Mouse (Mus musculus) heart, postnatal 0 days (tissue): Measurements from ENCODE around the gene Egf. TPM values are rescaled to one million over a fixed set of nuclear protein-coding genes. Genes with fewer than 3 reads are reported as not detected.

Experiments
- ATAC-seq: fragments of 200-750 bp; cut with Nextera tagmentation; 2 replicates; pipeline ENCODE4 v1.8.0; 2017; ENCODE audit warnings: low read depth, moderate number of reproducible peaks, moderate library complexity; ENCODE audit not compliant: insufficient read depth
- DNase-seq: peaks from one replicate; pipeline ENCODE4 v3.0.0-alpha.2; 2016; ENCODE audit warnings: low spot score
- H3K27ac ChIP-seq: fragments of 300-500 bp; sonication (generic); 2 replicates; pipeline ENCODE4 v1.5.1; 2014; ENCODE audit warnings: low read depth, mild to moderate bottlenecking
- H3K27me3 ChIP-seq: fragments of 300-500 bp; sonication (generic); 2 replicates; pipeline ENCODE4 v1.6.1; 2014; ENCODE audit warnings: low read length, mixed read lengths; ENCODE audit not compliant: control insufficient read depth, insufficient read depth
- H3K36me3 ChIP-seq: fragments of 300-500 bp; sonication (generic); replicated peaks from 2 replicates; pipeline ENCODE4 v1.6.1; 2014; ENCODE audit warnings: low read length, mixed read lengths; ENCODE audit not compliant: control insufficient read depth, insufficient read depth
- H3K4me1 ChIP-seq: fragments of 300-500 bp; sonication (generic); 2 replicates; pipeline ENCODE4 v1.6.1; 2014; ENCODE audit warnings: antibody characterized with exemption; ENCODE audit not compliant: control insufficient read depth, insufficient read depth
- H3K4me2 ChIP-seq: fragments of 300-500 bp; sonication (generic); 2 replicates; pipeline ENCODE4 v1.6.1; 2014; ENCODE audit warnings: low read depth, mild to moderate bottlenecking, low read length, moderate library complexity
- H3K4me3 ChIP-seq: fragments of 300-500 bp; sonication (generic); 2 replicates; pipeline ENCODE4 v1.5.1; 2014; ENCODE audit warnings: low read depth, low read length
- H3K9ac ChIP-seq: fragments of 300-500 bp; sonication (generic); replicated peaks from 2 replicates; pipeline ENCODE4 v1.6.1; 2014; ENCODE audit warnings: low read depth, low read length, mixed read lengths
- H3K9me3 ChIP-seq: fragments of 300-500 bp; sonication (generic); replicated peaks from 2 replicates; pipeline ENCODE4 v1.6.1; 2016; ENCODE audit warnings: low read length; ENCODE audit not compliant: control insufficient read depth
- CTCF ChIP-seq: IDR thresholded peaks from 2 replicates; pipeline ENCODE4 v1.5.1; 2016; ENCODE audit warnings: antibody characterized with exemption, control low read depth, low read depth
- EP300 ChIP-seq: IDR thresholded peaks from 2 replicates; pipeline ENCODE4 v1.6.1; 2016; ENCODE audit warnings: antibody characterized with exemption, low read depth
- WGBS: fragments of 180-500 bp; shearing (Covaris S2); extraction: QIAGEN DNeasy Blood & Tissue Kit; methylation state at CpG from one replicate; pipeline ENCODE4 v1.1.7; 2014; 5-methylcytosine and 5-hydroxymethylcytosine counted together
- polyA plus RNA-seq: library from polyadenylated mRNA; unstranded; fragments of >200 nt; fragmentation: Nextera tagmentation; extraction: Ambion mirVana; gene quantifications from 2 replicates; pipeline ENCODE4 v1.2.1, GENCODE M21; 2015
- total RNA-seq: library from RNA; depleted of rRNA; stranded (reverse); fragments of >200 nt; gene quantifications from 2 replicates; pipeline ENCODE4 v1.2.3, GENCODE M21; 2014; ENCODE audit warnings: low replicate concordance

Egf gene
- total and polyA plus RNA-seq, 2 experiments from 2014 or later, result 1.9 to 12.4 TPM

DNA sequence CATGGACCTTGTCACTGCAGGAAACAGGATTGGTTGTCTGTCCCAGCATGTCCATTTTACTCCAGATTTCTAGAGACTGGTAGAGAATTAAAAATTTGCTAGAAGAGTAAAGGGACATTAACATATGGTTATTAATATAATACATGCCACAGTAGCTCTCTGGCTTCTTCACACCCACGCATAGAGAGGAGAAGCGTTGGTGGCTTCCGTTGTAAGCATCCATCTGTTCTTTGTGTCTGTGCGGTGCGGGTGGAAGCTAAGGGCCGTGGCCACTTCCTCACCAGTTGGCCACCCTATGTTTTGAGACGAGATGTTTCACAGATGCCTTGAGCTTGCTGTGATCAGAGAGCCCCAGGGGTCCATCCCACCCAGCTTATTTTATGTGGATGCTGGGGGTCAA lies 113.5 kb downstream of the Egf start:
- Histone ChIP-seq H3K27me3 (no peaks in the 10 kb centered on the region), H3K27ac (no peak overlapping the region), H3K4me3 (no peak overlapping the region), H3K4me1 (no peaks in the 10 kb centered on the region), H3K9me3 (no peaks in the 10 kb centered on the region), H3K36me3 (no peaks in the 10 kb centered on the region), H3K9ac (no peak overlapping the region), H3K4me2 (no peak overlapping the region)
- no peak for ATAC-seq
- 88% methylated on average over 7 of the region's 7 CpGs for WGBS
- DNase-seq, result no peak
- TF ChIP-seq CTCF (no peak), EP300 (no peak)

DNA sequence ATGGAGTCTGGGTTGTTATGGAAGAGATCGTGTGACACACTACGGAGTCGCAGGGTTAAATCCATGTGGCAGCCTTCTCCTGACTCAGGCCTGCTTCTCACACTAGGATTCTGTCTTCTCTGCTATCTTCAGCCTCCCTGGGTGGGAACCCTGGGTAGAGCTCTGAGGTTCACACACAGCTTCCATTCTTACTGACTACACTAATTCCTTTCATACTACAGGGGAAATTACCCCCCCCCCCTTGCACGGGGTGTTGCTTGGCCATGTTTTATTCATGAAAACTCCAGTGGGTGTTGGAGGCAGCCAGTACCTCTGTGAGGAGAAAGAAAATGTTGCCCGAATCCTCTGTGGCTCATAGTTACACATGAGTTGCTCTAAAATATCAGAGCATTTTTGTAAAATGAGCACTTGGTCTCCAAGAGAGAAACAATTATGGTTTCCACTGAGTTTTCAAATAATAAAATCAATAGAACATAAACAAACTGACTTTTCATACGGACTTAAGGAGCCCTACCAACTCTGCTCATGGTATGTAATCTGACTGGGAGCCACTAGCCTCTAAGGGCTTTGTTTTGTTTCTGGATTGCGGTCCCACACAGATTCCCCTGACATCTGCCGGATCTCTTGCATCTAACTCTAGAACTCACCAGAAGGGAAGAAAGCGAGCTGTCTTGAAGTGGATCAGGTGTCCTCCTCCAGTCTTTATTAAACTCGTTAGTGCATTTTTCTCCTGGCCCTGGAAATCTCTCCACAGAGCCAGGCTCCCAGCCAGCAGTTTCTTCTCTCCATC lies 114.7 kb downstream of the Egf start:
- Histone ChIP-seq H3K36me3 (no peaks in the 10 kb centered on the region), H3K4me1 (no peaks in the 10 kb centered on the region), H3K9ac (no peak overlapping the region), H3K27me3 (no peaks in the 10 kb centered on the region), H3K4me2 (no peak overlapping the region), H3K9me3 (no peaks in the 10 kb centered on the region), H3K27ac (no peak overlapping the region), H3K4me3 (no peak overlapping the region)
- DNase-seq (no peak), ATAC-seq (no peak)
- WGBS, result 73% methylated on average over 10 of the region's 10 CpGs
- no peak for TF ChIP-seq EP300
- no peak for TF ChIP-seq CTCF

DNA sequence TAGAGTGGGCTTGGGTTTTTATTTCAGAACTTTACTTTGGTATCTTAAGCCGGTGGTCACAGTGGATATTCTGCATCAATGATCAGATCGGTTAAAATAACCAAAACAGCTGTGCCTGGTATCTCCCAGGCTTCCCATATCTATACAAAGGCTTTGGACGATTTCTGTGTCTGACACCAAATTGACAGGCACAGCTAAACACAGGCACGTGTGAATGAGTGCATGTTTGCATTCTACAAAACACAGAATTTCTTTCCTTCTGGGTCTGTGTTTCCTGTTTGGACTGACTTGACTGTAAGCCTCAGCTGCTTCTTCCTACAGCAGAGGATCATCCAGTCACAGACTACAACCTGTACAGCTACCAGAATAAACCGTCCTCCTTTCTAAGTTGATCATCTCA lies 115.4 kb downstream of the Egf start:
- ATAC-seq (no peak), DNase-seq (no peak)
- no peak for TF ChIP-seq EP300
- no peak for TF ChIP-seq CTCF
- H3K4me2 ChIP-seq, result no peak overlapping the region
- no peaks in the 10 kb centered on the region for H3K36me3 ChIP-seq
- H3K4me3 ChIP-seq, result no peak overlapping the region
- no peaks in the 10 kb centered on the region for H3K4me1 ChIP-seq
- no peak overlapping the region for H3K9ac ChIP-seq
- 64% methylated on average over 5 of the region's 5 CpGs for WGBS
- H3K27ac ChIP-seq, result no peak overlapping the region
- H3K27me3 ChIP-seq, result no peaks in the 10 kb centered on the region
- H3K9me3 ChIP-seq, result no peaks in the 10 kb centered on the region

DNA sequence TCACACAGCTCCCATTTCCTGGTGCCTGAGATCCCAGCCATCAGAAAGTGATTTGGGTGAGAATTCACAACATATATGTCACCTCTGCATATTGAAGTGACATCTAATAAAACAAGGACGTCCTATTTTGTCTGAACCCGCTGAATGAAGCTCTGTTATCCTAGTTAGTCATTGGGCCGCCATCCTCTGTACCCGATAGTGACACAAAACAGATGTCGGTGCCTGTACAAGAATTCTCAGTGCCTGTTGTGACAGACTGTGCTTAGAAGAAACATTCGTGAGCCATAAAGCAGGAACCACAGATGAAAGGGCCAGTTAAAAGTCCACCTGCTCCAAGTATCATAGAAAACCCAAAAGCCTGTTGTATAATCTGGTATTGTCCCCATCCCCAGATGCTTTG lies 117.7 kb downstream of the Egf start:
- no peaks in the 10 kb centered on the region for H3K36me3 ChIP-seq
- H3K9me3 ChIP-seq, result no peaks in the 10 kb centered on the region
- no peaks in the 10 kb centered on the region for H3K4me1 ChIP-seq
- H3K4me2 ChIP-seq, result no peak overlapping the region
- no peak overlapping the region for H3K27ac ChIP-seq
- no peak overlapping the region for H3K9ac ChIP-seq
- TF ChIP-seq CTCF, result no peak
- TF ChIP-seq EP300, result no peak
- H3K27me3 ChIP-seq, result no peaks in the 10 kb centered on the region
- ATAC-seq (no peak), DNase-seq (no peak)
- no peak overlapping the region for H3K4me3 ChIP-seq
- WGBS, result 52% methylated on average over 6 of the region's 6 CpGs

DNA sequence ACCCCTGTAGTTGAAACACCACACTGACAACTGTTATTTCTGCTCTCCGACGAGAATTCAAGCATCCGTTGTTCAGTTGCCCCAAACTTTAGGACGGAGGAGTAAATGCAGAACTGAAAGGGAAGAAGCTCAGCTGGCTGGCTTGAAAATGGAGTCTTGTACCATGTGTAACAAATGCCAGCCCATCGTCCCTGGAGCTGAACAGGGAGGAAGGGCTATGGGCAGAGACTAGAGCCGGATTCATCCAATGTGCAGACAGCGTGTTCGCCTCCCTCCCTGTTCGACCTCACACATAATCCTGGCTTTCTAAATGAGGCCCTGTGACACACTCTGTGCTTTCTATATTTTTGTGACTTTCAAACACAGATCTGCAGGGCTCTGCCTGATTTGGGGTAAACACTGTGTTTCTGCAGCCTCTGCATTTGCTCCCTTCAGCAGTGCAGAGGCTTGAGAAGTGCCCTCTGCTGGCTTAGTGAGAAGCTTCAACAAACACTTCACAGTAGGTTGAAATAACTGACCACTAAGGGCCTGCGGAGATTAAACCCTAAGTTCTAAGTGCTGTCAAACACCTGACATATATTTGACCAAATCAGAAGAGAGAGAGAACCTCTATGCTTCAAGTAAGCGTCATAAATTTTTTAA lies 120.7 kb downstream of the Egf start:
- no peaks in the 10 kb centered on the region for H3K27me3 ChIP-seq
- H3K27ac ChIP-seq, result no peak overlapping the region
- WGBS, result 72% methylated on average over 11 of the region's 11 CpGs
- DNase-seq (peak; percentile 51), ATAC-seq (peak; percentile 63)
- no peak overlapping the region for H3K4me2 ChIP-seq
- no peak overlapping the region for H3K9ac ChIP-seq
- TF ChIP-seq EP300, result no peak
- TF ChIP-seq CTCF, result peak; percentile 62
- no peaks in the 10 kb centered on the region for H3K36me3 ChIP-seq
- no peak overlapping the region for H3K4me3 ChIP-seq
- H3K4me1 ChIP-seq, result no peaks in the 10 kb centered on the region
- no peaks in the 10 kb centered on the region for H3K9me3 ChIP-seq

DNA sequence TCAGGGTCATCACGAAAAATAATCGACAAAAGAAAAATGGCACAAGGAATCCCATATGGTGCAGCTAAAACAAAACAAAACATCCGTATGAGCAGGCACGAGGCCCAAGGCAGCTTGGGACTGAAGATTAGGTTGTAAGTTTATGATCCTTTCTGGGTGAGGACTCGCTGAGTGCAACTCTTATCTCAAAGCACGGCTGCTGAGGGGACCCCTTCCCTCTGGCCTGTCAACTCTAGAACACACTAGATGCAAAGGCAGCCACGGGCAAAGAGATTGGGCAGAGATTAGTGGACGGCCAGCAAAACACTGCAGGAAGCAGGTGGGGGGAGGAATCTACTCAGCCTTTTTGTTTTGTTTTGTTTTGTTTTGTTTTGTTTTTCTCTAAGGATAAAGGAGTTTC lies 121.6 kb downstream of the Egf start:
- WGBS, result 29% methylated on average over 8 of the region's 8 CpGs
- no peak for TF ChIP-seq CTCF
- TF ChIP-seq EP300, result no peak
- ATAC-seq (no peak), DNase-seq (no peak)
- Histone ChIP-seq H3K9me3 (no peaks in the 10 kb centered on the region), H3K4me2 (no peak overlapping the region), H3K27me3 (no peaks in the 10 kb centered on the region), H3K27ac (no peak overlapping the region), H3K4me1 (no peaks in the 10 kb centered on the region), H3K9ac (no peak overlapping the region), H3K36me3 (no peaks in the 10 kb centered on the region), H3K4me3 (no peak overlapping the region)
